Mouse (Mus musculus) fat pad, adult 2 months (tissue): ENCODE measurements around the gene Gm3285.

Source experiments
- DNase-seq: peaks from one replicate; pipeline ENCODE4 v3.0.0-alpha.2; 2011; ENCODE audit warnings: low read depth, low spot score; ENCODE audit errors: extremely low read depth

The Gm3285 gene

DNA sequence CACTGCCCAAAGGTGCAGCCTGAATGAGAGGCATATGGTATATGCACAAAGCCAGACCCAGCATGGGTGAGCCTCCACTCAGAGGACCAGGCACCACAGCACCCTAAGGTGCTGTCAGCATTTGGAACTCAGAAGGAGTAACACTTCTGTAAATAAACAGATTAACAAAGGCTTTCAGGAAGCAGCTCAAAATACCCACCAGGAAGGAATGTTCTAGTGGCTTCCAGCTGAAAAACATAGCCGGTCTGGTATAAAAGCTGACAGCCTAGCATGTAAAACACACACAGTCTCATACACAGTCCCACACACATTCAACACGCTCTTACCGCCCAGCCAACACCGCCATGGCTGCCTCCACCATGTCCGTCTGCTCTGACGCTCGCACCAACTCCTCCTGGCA is at the start of gene Gm3285:
Gene Gm3285, plus strand, starts transcription at position 301 of the 400 bp plus-strand sequence.
- DNase-seq = no peak

DNA sequence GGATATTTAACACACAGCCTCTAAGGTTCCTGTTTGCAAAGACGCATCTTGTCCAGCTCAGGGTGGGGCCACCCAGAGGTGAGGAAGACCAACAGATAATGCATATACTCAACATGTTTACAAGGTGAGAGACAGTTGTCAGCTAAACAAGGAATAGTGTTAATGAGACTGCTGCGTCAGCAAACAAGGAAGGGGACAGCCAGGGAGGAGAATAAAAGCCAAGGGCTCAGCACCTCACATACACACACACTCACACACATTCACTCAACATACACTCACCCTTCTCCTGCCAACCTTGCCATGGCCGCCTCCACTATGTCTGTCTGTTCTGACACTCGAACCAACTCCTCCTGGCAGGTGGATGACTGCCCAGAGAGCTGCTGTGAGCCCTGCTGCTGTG is 47.4 kb upstream of the Gm3285 start, which contains the start of gene Gm2696:
Gene Gm2696, plus strand, starts transcription at position 301 of the 400 bp plus-strand sequence.
- DNase-seq = no peak

DNA sequence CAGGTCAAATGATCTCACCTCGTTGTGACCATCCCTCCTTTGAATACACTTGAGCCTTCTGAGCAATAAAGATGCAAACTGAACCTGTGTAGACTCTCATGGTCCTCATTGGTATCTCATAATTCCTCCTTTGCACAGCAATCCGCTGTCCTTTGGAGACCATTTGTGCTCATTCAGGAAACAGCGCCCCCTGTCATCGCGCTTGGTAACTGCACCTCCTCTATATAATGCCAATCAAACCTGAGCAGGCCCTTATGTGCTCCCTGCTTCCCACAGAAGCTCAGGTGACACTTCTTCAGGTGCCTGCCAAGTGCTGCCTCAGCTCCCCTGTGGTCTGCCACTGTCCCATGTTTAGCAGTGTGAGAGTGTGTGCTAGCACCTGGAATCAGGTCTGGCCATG is 46.3 kb upstream of the Gm3285 start:
- no peak for DNase-seq

DNA sequence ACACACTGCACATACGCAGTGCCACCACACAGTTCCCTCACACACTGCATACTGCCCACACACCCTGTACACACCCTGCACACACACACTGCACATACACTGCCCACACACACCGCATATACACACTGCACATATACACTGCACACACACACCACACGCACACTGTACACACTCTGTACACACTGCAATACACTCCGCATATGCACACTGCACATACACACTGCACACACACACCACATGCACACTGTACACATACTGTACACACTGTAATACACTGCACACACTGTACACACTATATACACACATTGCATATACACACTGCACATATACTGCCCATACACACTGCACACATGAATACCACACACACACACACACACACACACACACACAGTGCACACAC is 43.3 kb upstream of the Gm3285 start:
- no peak for DNase-seq

DNA sequence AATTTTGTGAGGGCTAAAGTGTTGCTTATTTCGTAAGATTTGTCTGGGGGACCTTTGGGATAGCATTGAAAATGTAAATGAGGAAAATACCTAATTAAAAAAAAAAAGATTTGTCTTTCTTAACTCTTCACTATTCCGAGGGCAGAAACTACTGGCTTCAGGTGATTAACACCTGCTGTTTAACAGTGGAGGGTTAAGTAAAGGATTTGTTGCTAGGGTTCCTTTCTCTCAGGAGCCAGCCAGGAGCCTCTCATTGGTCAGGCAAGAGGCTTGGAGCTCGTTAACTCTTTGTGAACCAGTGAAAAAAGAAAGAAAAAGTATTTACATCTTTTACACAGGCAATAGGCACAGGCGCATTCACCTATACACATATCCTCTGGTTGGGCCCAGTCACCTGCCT is 42.6 kb upstream of the Gm3285 start:
- DNase-seq = no peak

DNA sequence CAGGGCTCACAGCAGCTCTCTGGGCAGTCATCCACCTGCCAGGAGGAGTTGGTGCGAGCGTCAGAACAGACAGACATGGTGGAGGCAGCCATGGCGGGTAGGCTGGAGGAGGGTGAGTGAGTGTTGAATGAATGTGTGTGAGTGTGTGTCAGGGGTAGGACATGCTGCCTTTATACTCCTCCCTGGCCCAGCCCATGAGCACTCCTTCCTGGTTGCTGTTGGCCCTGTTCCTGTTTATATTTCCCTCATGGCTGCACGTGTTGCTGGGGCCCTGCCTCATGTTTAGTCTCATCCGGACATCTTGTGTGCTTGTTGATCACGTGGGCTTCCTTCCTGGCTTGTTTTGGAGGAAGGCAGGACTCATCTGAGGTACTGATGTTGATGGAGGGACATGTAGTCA is 34.8 kb upstream of the Gm3285 start, which contains the start of gene Krtap10-4:
Gene Krtap10-4, minus strand, starts transcription at position 145 of the 400 bp plus-strand sequence.
- DNase-seq = no peak

DNA sequence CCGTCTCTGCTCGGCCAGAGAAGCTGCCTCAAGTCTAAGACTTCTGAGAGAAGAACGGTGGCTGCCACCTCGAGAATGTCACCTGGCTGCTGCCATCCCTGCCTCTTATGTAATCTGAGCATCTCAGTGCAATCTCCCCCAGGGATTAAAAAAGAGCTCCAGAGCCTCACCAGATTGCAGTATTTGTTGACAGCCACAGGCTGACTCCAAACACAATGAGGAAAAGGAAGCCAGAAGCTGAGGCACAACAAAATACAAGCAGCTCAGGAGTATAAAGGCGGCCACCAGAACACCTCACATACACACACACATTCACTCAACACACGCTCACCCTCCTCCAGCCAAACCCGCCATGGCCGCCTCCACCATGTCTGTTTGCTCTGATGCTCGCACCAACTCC is 26.1 kb upstream of the Gm3285 start, which contains the start of gene Krtap10-10:
Gene Krtap10-10, plus strand, starts transcription at position 301 of the 400 bp plus-strand sequence.
- DNase-seq = no peak

DNA sequence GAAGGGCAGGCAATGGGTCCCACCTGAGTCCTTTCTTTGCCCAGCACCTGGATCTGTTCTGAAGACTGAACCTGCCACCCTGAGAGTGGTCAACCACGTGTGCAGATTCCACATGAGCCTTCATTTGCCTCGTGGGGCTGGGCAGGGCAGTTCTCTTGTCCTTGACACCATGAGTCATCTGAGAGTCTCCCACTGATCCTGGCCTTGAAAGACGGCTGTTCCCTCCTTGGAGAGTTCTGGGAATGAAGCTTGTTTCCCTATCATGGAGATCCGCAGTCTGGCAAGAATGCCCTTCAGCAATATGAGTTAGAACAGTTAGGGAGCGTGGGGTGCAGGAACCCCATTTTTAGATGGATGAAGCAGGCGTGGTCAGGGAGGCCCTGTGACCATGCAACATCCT is 22.8 kb upstream of the Gm3285 start:
- DNase-seq = no peak

DNA sequence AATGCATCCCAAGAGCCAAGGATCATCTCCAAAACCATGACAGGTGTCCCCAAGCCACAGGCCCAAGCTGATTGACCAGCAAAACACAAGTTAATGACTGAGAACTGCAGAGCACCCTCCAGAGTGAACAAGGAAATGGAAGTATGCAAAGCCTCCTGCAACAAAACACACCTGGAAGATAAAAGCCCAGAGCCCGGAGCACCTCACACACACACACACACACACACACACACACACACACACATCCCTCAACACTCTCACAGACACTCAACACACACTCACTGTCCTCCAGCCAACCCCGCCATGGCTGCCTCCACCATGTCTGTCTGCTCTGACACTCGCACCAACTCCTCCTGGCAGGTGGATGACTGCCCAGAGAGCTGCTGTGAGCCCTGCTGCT is 15.3 kb upstream of the Gm3285 start, which contains the start of gene Gm36176:
Gene Gm36176, plus strand, starts transcription at position 301 of the 400 bp plus-strand sequence.
- no peak for DNase-seq

DNA sequence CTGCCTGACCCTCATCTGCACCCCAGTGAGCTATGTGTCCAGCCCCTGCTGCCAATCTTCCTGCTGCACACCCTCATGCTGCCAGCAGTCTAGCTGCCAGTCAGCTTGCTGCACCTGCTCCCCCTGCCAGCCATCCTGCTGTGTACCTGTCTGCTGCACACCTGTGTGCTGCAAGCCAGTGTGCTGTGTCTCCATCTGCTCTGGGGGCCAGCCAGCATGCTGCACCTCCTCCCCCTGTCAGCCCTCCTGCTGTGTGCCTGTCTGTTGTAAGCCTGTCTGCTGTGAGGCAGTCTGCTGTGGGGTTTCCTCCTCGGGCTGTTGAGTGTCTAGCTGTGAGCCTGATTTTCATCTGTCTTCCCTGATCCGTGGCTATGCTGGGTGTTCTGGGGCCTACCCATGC is 14.8 kb upstream of the Gm3285 start:
- no peak for DNase-seq

DNA sequence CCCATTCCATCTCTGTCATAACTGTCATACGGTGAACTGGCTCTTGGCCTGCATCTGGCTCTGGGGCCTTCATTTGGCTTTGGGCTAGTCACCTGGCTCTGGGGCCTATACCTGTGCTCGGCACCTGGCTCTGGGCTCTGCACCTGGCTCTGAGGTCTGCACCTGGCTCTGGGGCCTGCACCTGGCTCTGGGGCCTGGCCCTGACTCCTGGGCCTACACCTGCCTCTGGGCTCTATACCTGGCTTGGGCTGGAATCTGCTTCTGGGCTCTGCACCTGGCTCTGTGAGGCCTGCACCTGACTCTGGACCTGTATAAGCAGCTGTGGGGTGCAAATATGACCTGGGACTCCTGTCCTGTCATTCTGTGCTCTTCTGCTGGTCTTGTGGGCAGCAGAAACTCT is 14.2 kb upstream of the Gm3285 start:
- DNase-seq = no peak

DNA sequence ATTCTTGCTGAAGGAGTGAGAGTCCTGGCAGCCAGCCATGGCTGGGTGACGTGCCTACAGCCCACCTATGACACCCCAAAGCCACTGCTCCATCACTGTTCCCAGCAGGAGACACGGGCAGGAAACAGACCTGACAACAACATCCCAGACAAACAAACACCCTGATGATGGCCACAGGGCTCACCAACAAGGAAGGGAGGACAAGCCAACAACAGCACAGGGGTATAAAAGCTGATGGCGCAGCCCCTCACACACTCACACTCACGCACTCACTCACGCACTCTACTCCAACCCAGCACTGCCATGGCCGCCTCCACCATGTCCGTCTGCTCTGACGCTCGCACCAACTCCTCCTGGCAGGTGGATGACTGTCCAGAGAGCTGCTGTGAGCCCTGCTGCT is 9.2 kb upstream of the Gm3285 start, which contains the start of gene Gm10318:
Gene Gm10318, plus strand, starts transcription at position 301 of the 400 bp plus-strand sequence.
- no peak for DNase-seq

DNA sequence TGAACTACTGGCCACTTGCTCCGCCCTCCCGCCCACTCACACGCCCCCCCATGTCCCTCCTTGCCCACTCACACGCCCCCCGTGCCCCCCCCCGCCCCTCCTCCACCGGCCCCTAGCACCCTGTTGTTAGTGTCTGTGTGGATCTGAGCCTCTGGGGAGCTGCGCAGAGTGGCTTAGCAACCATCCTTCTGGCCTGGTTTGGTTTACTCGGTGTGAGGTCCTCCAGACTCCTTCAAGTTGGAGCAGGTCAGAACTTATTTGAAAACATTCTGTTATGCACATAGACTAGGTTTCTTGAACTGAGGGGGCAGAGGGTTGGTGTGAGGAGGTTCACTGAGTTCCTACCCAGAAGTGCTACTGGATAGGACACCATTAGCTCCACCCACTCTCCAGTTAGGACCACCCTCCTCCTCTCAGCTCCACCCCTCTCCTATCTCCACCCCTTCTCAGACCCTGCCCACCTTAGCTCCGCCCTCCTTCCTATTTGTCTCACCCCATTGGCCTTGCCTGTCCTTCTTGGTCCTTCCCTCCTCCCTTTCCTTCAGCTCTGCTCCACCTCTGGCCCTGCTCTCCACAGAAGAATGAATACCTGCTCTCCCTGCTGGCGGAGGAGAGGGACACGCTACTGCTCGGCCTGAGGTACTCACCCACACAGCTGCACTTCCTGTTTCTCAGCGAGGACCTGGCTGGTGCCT is 2.4 kb downstream of the Gm3285 start:
- peak; percentile 63 for DNase-seq

DNA sequence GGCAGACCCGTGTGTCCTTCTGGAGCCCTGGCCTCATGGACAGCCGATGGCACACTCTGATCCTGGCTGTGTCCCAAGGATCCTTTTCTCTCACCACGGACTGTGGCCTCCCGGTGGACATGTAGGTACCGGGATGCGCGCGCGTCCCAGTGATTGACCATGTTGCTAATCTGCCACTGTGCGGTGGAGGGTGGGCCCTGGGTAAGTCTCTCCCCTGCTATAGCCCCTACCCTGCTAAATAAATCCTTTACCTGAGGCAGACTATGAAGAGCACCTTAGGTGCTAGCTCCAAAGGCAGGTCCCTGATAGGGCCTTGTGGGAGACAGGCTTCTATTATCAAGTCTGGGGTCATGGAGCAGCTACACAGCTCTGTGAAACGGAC is 3.0 kb downstream of the Gm3285 start:
- no peak for DNase-seq

DNA sequence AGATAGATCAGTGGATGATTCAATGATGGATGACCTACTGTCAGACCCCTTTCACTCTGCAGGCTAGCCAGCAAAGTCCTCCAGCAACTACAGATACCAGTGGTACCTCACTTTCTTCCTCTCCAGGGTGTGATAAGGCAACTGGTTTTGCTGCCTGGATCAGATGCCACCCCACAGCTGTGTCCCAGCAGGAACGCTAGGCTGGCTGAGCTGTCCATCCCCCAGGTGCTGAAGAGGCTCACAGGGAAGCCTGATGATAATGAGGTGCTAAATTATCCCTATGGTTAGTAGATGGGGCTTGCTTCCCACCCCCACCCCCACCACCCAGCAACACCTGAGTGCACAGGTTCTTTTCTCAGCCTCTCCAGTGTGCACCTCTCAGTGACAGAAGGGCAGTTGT is 5.8 kb downstream of the Gm3285 start:
- DNase-seq = no peak

DNA sequence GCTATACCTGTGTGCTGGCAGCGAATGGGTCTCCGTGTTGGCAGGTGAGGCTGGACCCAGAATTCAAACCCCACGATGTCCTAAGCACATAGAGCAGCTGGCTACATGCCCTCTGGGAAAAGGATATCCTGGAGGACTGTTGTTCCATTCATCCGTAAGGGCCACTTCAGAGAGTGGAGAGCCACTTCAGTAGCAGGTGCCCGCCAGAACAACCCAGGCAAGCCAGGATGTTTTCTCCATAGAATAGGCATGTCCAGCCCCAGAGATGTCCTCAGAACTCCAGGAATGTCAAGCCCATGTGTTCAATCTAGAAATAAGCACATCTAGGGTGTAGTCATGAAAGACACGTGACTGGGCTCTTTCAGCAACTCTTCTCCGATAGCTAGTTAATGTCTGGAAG is 7.9 kb downstream of the Gm3285 start:
- DNase-seq = no peak

DNA sequence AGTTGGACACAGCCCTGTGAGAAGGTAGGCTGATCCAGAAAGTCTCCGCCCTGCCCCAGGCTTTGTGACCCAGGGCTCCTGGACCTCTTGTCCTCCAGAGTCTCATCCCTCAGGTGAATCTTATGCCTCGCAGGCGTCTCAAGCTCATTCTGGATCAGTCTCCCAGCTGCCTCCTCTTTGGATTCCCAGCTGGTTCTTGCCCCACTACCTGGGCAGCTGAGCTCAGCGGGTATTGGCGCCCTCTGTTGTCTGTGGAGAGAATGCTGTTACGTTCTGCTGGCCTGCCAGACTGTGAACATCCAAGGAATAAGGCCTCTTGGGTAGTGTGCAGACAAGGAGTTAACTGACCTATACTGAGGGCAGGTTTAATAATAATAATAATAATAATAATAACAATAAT is 17.2 kb downstream of the Gm3285 start:
- no peak for DNase-seq

DNA sequence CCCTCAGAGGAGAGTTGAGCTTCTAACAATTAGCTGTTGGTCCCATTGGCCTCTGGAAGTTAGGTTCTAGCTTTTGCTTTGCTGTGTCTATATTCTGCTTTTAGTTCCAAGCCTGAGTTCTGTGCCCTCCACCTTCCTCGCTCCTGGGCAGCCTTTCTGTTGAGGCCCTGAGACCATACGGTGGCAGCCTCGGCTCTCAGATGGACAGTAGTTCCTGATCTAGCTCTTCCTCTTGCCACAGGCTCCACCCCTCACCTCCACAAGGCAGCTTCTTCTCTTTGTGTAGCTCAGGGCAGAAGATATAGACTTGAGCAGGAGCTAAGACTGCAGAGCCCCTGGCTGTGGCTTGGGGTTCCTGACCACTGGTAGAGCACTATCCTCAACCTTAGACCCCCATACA is 18.5 kb downstream of the Gm3285 start:
- no peak for DNase-seq

DNA sequence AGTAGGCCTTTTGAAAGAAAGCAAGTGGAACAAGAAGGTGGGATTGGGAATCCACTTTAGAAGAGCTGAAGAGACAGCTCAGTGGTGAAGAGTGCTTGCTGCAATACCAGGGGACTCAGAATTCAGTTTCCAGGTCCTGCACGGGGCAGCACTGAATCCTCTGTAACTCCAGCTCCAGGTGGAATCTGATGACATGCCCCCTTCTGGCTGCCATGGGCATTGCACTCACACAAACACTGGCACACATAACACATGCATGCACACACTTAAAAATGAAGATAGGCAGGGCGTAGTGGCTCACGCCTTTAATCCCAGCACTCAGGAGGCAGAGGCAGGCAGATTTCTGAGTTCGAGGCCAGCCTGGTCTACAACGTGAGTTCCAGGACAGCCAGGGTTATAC is 20.8 kb downstream of the Gm3285 start:
- DNase-seq = no peak

DNA sequence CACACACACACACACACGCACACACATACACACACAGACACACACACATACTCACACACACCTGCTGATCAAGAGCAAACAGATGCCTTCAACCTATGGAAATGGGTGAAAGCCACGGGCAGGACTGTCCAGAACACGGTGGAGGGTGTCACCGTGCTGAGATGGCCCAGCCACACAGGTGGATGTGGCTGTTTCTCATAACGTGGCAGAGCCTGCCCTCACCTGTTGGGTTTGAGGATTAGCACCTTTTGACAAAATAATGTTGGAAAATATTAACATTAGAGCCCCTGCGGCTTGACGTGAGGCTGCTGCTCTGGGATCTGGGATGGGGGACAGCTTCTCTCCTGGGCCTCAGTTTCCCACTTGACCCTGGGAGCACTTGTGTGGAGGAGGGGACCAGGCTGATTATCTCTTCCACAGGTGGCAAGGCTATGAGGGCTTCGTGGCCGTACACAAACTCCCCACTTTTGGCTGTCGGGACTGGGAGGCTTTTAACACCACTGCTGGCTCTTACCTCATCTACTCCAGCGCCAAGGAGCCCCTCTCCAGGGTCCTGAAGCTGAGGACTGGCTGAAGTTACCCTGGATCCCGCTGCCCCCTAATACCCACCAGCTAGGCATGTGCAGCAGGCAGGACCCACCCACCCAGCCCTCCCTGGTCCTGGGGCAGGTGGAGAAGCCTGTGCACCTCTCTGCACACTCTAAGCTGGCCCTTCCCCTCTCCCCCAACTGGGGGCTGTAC is 24.4 kb downstream of the Gm3285 start:
- no peak for DNase-seq

DNA sequence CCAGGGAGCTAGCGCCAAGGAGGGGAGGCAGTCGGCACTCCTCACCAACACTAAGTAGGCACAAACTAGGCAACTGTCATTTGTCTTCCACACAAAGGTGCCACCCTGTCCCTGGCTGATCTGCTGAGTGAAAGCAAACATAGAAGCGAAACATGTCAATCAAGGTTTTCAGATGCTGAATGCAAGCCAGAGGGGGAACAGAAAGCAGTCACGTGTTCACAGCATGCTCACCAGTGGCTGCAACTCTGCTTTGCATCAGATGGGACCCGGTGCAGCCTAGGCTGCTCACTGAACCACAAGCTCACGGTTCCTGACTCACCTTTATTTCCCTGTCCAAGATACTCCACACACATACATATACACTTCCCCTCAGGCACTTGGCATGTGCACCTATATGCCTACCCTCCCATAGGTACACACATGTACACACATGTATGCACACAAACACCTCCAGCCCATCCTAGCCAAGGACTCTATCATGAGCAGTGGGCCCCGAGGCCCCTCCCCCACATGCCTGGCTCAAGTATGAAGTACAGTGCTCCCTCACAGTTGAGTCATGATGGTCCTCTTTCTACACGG is 29.3 kb downstream of the Gm3285 start:
- DNase-seq = no peak

DNA sequence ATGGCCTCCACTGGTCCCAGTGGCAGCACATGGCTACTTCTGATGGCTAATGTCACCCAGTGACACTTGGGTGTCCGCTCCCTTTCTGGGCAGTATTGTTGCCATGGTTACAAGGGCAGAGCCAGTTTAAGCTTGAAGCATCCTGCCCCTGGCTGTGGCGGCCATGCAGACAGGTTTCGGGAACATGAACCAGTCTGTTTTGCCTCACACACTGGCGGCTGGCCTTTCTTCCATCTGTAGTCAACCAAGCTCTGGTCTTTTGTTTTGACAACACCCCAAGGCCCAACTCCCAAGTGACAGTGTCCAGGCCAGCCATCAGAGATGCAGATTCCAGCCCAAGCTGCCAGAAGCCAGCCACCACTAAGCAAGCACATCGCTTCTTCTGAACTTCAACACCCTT is 33.8 kb downstream of the Gm3285 start:
- DNase-seq = no peak
